Mouse (Mus musculus) MEL (cell line): Measurements from ENCODE around the gene Aif1l. TPM values are rescaled to one million over a fixed set of nuclear protein-coding genes. Genes with fewer than 3 reads are reported as not detected.

Source experiments
- DNase-seq: peaks from one replicate; pipeline ENCODE4 v3.0.0; 2011; ENCODE audit warnings: low read depth, low spot score
- H3K27ac ChIP-seq: 2 replicates; pipeline ENCODE4 v1.5.1; 2012; ENCODE audit warnings: low read depth, mild to moderate bottlenecking, control low read depth, low read length, moderate library complexity; ENCODE audit not compliant: control insufficient read depth
- H3K27me3 ChIP-seq, 2 experiments: fragments of 150-350 bp in 1 of 2; sonication (generic) in 1 of 2; 2 replicates each; pipeline ENCODE4 v1.6.1; 2012; ENCODE audit warnings: low read length in 2 of 2, mild to moderate bottlenecking in 2 of 2, improper control_type of control experiment in 1 of 2, moderate library complexity in 1 of 2; ENCODE audit not compliant: insufficient read depth in 2 of 2, control insufficient read depth in 1 of 2
- H3K36me3 ChIP-seq, 2 experiments: 2 replicates each; pipeline ENCODE4 v1.6.1; 2012 to 2014; ENCODE audit warnings: low read length in 2 of 2, improper control_type of control experiment in 1 of 2, inconsistent platforms in 1 of 2, mild to moderate bottlenecking in 1 of 2; ENCODE audit not compliant: insufficient read depth in 2 of 2, control insufficient read depth in 1 of 2
- H3K4me1 ChIP-seq, 2 experiments: fragments of 150-350 bp in 1 of 2; sonication (generic) in 1 of 2; 2 replicates each; pipeline ENCODE4 v1.6.1; 2012; ENCODE audit warnings: low read length in 2 of 2, improper control_type of control experiment in 1 of 2, mild to moderate bottlenecking in 1 of 2; ENCODE audit not compliant: insufficient read depth in 2 of 2, control insufficient read depth in 1 of 2
- H3K4me3 ChIP-seq, 2 experiments: fragments of 150-350 bp in 1 of 2; sonication (generic) in 1 of 2; 2 replicates each; pipeline ENCODE4 v1.5.1; 2012; ENCODE audit warnings: low read depth in 2 of 2, low read length in 2 of 2, mild to moderate bottlenecking in 2 of 2, moderate library complexity in 2 of 2, control low read depth in 1 of 2, improper control_type of control experiment in 1 of 2; ENCODE audit not compliant: control insufficient read depth in 1 of 2, insufficient read depth in 1 of 2
- H3K79me2 ChIP-seq: 2 replicates; pipeline ENCODE4 v1.6.1; 2012; ENCODE audit warnings: mild to moderate bottlenecking, low read length, moderate library complexity; ENCODE audit not compliant: control insufficient read depth, poor library complexity, insufficient read depth
- H3K9ac ChIP-seq: 2 replicates; pipeline ENCODE4 v1.6.1; 2012; ENCODE audit warnings: low read depth, mild to moderate bottlenecking, control low read depth, low read length, moderate library complexity; ENCODE audit not compliant: control insufficient read depth, poor library complexity, severe bottlenecking
- H3K9me3 ChIP-seq: fragments of 150-350 bp; sonication (generic); replicated peaks from 2 replicates; pipeline ENCODE4 v1.6.1; 2012; ENCODE audit warnings: mild to moderate bottlenecking, low read length, improper control_type of control experiment, moderate library complexity; ENCODE audit not compliant: insufficient read depth
- BHLHE40 ChIP-seq: IDR thresholded peaks from 2 replicates; pipeline ENCODE4 v1.6.1; 2012; ENCODE audit warnings: low read depth, mild to moderate bottlenecking, inconsistent platforms, low read length, improper control_type of control experiment, borderline replicate concordance
- CHD1 ChIP-seq: IDR thresholded peaks from 2 replicates; pipeline ENCODE4 v1.6.1; 2012; ENCODE audit warnings: low read depth, mild to moderate bottlenecking, inconsistent platforms, low read length, improper control_type of control experiment
- CTCF ChIP-seq, 3 experiments: IDR thresholded peaks in 2 of 3; conservative IDR thresholded peaks in 1 of 3; 2 replicates each; pipeline ENCODE4 v1.5.1; 2011 to 2012; ENCODE audit warnings: low read length in 3 of 3, low read depth in 2 of 3, mild to moderate bottlenecking in 2 of 3, improper control_type of control experiment in 1 of 3, inconsistent platforms in 1 of 3, mixed read lengths in 1 of 3, moderate library complexity in 1 of 3; ENCODE audit not compliant: control insufficient read depth in 1 of 3, insufficient read depth in 1 of 3, poor library complexity in 1 of 3, severe bottlenecking in 1 of 3
- E2F4 ChIP-seq: IDR thresholded peaks from 2 replicates; pipeline ENCODE4 v1.6.1; 2011; ENCODE audit warnings: low read depth, low read length, improper control_type of control experiment, borderline replicate concordance
- EP300 ChIP-seq, 2 experiments: IDR thresholded peaks; 2 replicates each; pipeline ENCODE4 v1.6.1; 2011; ENCODE audit warnings: improper control_type of control experiment in 2 of 2, low read length in 2 of 2, low read depth in 1 of 2, mild to moderate bottlenecking in 1 of 2
- JUND ChIP-seq: IDR thresholded peaks from 2 replicates; pipeline ENCODE4 v1.6.1; 2011; ENCODE audit warnings: low read depth, mild to moderate bottlenecking, improper control_type of control experiment, low read length
- MAZ ChIP-seq: IDR thresholded peaks from 2 replicates; pipeline ENCODE4 v1.6.1; 2012; ENCODE audit warnings: low read depth, mild to moderate bottlenecking, inconsistent platforms, low read length, improper control_type of control experiment
- MXI1 ChIP-seq: IDR thresholded peaks from 2 replicates; pipeline ENCODE4 v1.6.1; 2011; ENCODE audit warnings: mild to moderate bottlenecking, low read depth, low read length, improper control_type of control experiment
- NRF1 ChIP-seq: IDR thresholded peaks from 2 replicates; pipeline ENCODE4 v1.6.1; 2014; ENCODE audit warnings: low read depth, mild to moderate bottlenecking, inconsistent platforms, low read length, improper control_type of control experiment, moderate library complexity; ENCODE audit not compliant: poor library complexity, insufficient read depth, severe bottlenecking
- POLR2AphosphoS2 ChIP-seq: IDR thresholded peaks from 2 replicates; pipeline ENCODE4 v1.6.1; 2011; ENCODE audit warnings: low read length, improper control_type of control experiment
- RAD21 ChIP-seq: IDR thresholded peaks from 2 replicates; pipeline ENCODE4 v1.6.1; 2011; ENCODE audit warnings: mild to moderate bottlenecking, low read depth, low read length, improper control_type of control experiment
- SIN3A ChIP-seq: IDR thresholded peaks from 2 replicates; pipeline ENCODE4 v1.6.1; 2012; ENCODE audit warnings: low read length, improper control_type of control experiment, inconsistent platforms
- SMC3 ChIP-seq: IDR thresholded peaks from 2 replicates; pipeline ENCODE4 v1.6.1; 2011; ENCODE audit warnings: low read depth, low read length, improper control_type of control experiment
- TAL1 ChIP-seq: IDR thresholded peaks from 2 replicates; pipeline ENCODE4 v1.6.1; 2012; ENCODE audit warnings: mild to moderate bottlenecking, inconsistent platforms, low read length, moderate library complexity, mixed read lengths
- TBP ChIP-seq: IDR thresholded peaks from 2 replicates; pipeline ENCODE4 v1.8.0; 2011; ENCODE audit warnings: low read depth, low read length, improper control_type of control experiment
- TCF12 ChIP-seq: IDR thresholded peaks from 2 replicates; pipeline ENCODE4 v1.6.1; 2014; ENCODE audit warnings: low read depth, mild to moderate bottlenecking, inconsistent platforms, low read length, improper control_type of control experiment, moderate library complexity
- USF1 ChIP-seq: IDR thresholded peaks from 2 replicates; pipeline ENCODE4 v1.6.1; 2014; ENCODE audit warnings: low read depth, mild to moderate bottlenecking, inconsistent platforms, low read length, improper control_type of control experiment, moderate library complexity
- ZC3H11A ChIP-seq: IDR thresholded peaks from 2 replicates; pipeline ENCODE4 v1.6.1; 2012; ENCODE audit warnings: low read depth, mild to moderate bottlenecking, inconsistent platforms, low read length, improper control_type of control experiment
- ZKSCAN1 ChIP-seq: IDR thresholded peaks from 2 replicates; pipeline ENCODE4 v1.6.1; 2012; ENCODE audit warnings: low read depth, mild to moderate bottlenecking, inconsistent platforms, low read length, improper control_type of control experiment, moderate library complexity
- ZMIZ1 ChIP-seq: IDR thresholded peaks from 2 replicates; pipeline ENCODE4 v1.6.1; 2012; ENCODE audit warnings: low read depth, mild to moderate bottlenecking, inconsistent platforms, low read length, improper control_type of control experiment, moderate library complexity
- polyA plus RNA-seq, 2 experiments: library from polyadenylated mRNA; stranded (reverse) in 1 of 2; unstranded in 1 of 2; fragments of >175 nt in 1 of 2; fragments of >200 nt in 1 of 2; gene quantifications; 2 replicates each; pipeline versions ENCODE4 v1.2.1 to v1.2.4; 2012; ENCODE audit warnings: low replicate concordance in 2 of 2, low read depth in 1 of 2; ENCODE audit not compliant: insufficient read length in 2 of 2, insufficient read depth in 1 of 2, missing spikeins in 1 of 2
- total RNA-seq: library from RNA; depleted of rRNA; stranded (reverse); fragments of 300-350 nt; gene quantifications from 2 replicates; pipeline ENCODE4 v1.2.3, GENCODE M21; 2012

The Aif1l gene
- total and polyA plus RNA-seq, 3 experiments: 0.69 to 1.9 TPM; not detected in 1

GRCm38 (mm10) chr2:31924811-31925210, 25.1 kb upstream of the Aif1l start:
- H3K27me3 ChIP-seq: peaks cover 15 to 29% of the 10 kb centered on the region in 2 experiments
- H3K9me3 ChIP-seq: no peaks in the 10 kb centered on the region
- H3K36me3 ChIP-seq: no peaks in the 10 kb centered on the region
- no peak overlapping the region for H3K4me3 ChIP-seq
- H3K79me2 ChIP-seq: no peaks in the 10 kb centered on the region
- TF ChIP-seq POLR2AphosphoS2 (no peak), MAZ (no peak), E2F4 (no peak), USF1 (no peak), SMC3 (no peak), RAD21 (no peak)
- no peak overlapping the region for H3K9ac ChIP-seq
- no peaks in the 10 kb centered on the region for H3K4me1 ChIP-seq
- no peak overlapping the region for H3K27ac ChIP-seq
- no peak for DNase-seq

DNA sequence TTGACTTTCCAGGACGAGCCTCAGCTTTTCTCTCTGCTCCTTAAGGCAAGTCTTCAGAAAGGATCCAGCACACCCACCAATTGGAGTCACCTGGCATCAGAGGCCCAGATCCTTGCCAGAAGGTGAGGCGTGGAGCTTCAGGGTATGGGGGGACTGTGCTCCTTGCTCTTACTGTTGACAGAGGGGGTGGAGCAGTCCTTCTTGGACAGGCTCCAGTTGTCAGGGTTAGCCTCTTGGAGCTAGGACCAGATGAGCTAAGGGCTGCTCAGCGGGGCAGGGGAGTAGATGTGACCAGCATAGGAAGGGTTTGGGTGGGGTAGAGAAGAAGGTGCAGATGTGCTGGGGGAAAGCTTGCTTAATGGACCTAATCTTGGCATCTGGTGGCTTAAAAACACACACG, 24.0 kb upstream of the Aif1l start:
- no peaks in the 10 kb centered on the region for H3K79me2 ChIP-seq
- H3K36me3 ChIP-seq: no peaks in the 10 kb centered on the region
- peaks cover 12 to 27% of the 10 kb centered on the region in 2 experiments for H3K27me3 ChIP-seq
- H3K27ac ChIP-seq: no peak overlapping the region
- H3K4me1 ChIP-seq: no peaks in the 10 kb centered on the region
- no peak for DNase-seq
- no peak overlapping the region for H3K4me3 ChIP-seq
- TF ChIP-seq CTCF (IDR thresholded peaks at IDR 0.05 in 2 of 3, conservative IDR thresholded peaks at IDR 0.05 in 1 of 3; ENCODE audit: control insufficient read depth in 1 of 3, insufficient read depth in 1 of 3, low read depth in 2 of 3, low read length in 3 of 3, poor library complexity in 1 of 3, severe bottlenecking in 1 of 3) (no peak), SIN3A (no peak), MXI1 (no peak), POLR2AphosphoS2 (no peak), TCF12 (no peak), ZC3H11A (no peak), NRF1 (no peak), TAL1 (no peak), TBP (no peak), CHD1 (no peak), BHLHE40 (no peak), ZMIZ1 (no peak), EP300 (IDR thresholded peaks at IDR 0.05; ENCODE audit: low read depth in 1 of 2, low read length in 2 of 2) (no peak), ZKSCAN1 (no peak), JUND (no peak)
- H3K9ac ChIP-seq: no peak overlapping the region
- H3K9me3 ChIP-seq: no peaks in the 10 kb centered on the region
